Mouse (Mus musculus) forebrain, embryonic 14.5 days (tissue): ENCODE results near the gene Efemp2. TPM values are rescaled to one million over a fixed set of nuclear protein-coding genes. Genes with fewer than 3 reads are reported as not detected.

Experiments
- ATAC-seq: fragments of 200-750 bp; cut with Nextera tagmentation; 2 replicates; pipeline ENCODE4 v1.8.0; 2017; ENCODE audit warnings: mild to moderate bottlenecking, moderate library complexity
- DNase-seq: peaks from one replicate; pipeline ENCODE4 v3.0.0-alpha.2; 2015; ENCODE audit warnings: low spot score
- H3K27ac ChIP-seq: fragments of 300-500 bp; sonication (generic); 2 replicates; pipeline ENCODE4 v1.5.1; 2014; ENCODE audit warnings: low read depth, mild to moderate bottlenecking, control low read depth, low read length, moderate library complexity
- H3K27me3 ChIP-seq: fragments of 300-500 bp; sonication (generic); replicated peaks from 2 replicates; pipeline ENCODE4 v1.6.1; 2014; ENCODE audit warnings: low read length, control low read depth, mixed read lengths; ENCODE audit not compliant: control insufficient read depth, insufficient read depth
- H3K36me3 ChIP-seq: fragments of 300-500 bp; sonication (generic); 2 replicates; pipeline ENCODE4 v1.6.1; 2014; ENCODE audit warnings: low read length, control low read depth; ENCODE audit not compliant: control insufficient read depth, insufficient read depth
- H3K4me1 ChIP-seq: fragments of 300-500 bp; sonication (generic); 2 replicates; pipeline ENCODE4 v1.6.1; 2014; ENCODE audit warnings: antibody characterized with exemption, low read length, control low read depth; ENCODE audit not compliant: control insufficient read depth, insufficient read depth
- H3K4me2 ChIP-seq: fragments of 300-500 bp; sonication (generic); 2 replicates; pipeline ENCODE4 v1.6.1; 2014; ENCODE audit warnings: mild to moderate bottlenecking, control low read depth, low read length
- H3K4me3 ChIP-seq: fragments of 300-500 bp; sonication (generic); 2 replicates; pipeline ENCODE4 v1.5.1; 2014; ENCODE audit warnings: low read depth, low read length, control low read depth
- H3K9ac ChIP-seq: fragments of 300-500 bp; sonication (generic); 2 replicates; pipeline ENCODE4 v1.6.1; 2014; ENCODE audit warnings: mild to moderate bottlenecking, low read length, control low read depth, moderate library complexity
- H3K9me3 ChIP-seq: fragments of 300-500 bp; sonication (generic); replicated peaks from 2 replicates; pipeline ENCODE4 v1.6.1; 2016; ENCODE audit warnings: low read length, control low read depth, mixed read lengths; ENCODE audit not compliant: control insufficient read depth
- WGBS: fragments of 180-500 bp; shearing (Covaris S2); extraction: QIAGEN DNeasy Blood & Tissue Kit; methylation state at CpG from one replicate; pipeline ENCODE4 v1.1.7; 2014; 5-methylcytosine and 5-hydroxymethylcytosine counted together
- polyA plus RNA-seq: library from polyadenylated mRNA; unstranded; fragments of >200 nt; fragmentation: Nextera tagmentation; extraction: Ambion mirVana; gene quantifications from 2 replicates; pipeline ENCODE4 v1.2.1, GENCODE M21; 2014

Efemp2 gene
- polyA plus RNA-seq, 1 experiment from 2014 or later: 29.0 TPM

- no peak for DNase-seq
- no peak overlapping the region for H3K27ac ChIP-seq
- H3K9me3 ChIP-seq: no peaks in the 10 kb centered on the region
- ATAC-seq: no peak
- WGBS: 94% methylated on average over 19 of the region's 19 CpGs
- H3K27me3 ChIP-seq: no peaks in the 10 kb centered on the region
- H3K9ac ChIP-seq: no peak overlapping the region
- H3K4me3 ChIP-seq: no peak overlapping the region
- peaks cover 67% of the 10 kb centered on the region for H3K36me3 ChIP-seq
- H3K4me1 ChIP-seq: peaks cover 5% of the 10 kb centered on the region
- no peak overlapping the region for H3K4me2 ChIP-seq
Observed at GRCm38 (mm10) chr19:5483386-5484359, 9.9 kb downstream of the Efemp2 start.

GRCm38 (mm10) chr19:5484496-5484895 is 10.7 kb downstream of the Efemp2 start:
- Histone ChIP-seq H3K36me3 (peaks cover 64% of the 10 kb centered on the region), H3K4me1 (peaks cover 6% of the 10 kb centered on the region), H3K4me2 (no peak overlapping the region), H3K9me3 (no peaks in the 10 kb centered on the region), H3K4me3 (no peak overlapping the region), H3K9ac (no peak overlapping the region), H3K27me3 (no peaks in the 10 kb centered on the region), H3K27ac (no peak overlapping the region)
- ATAC-seq (no peak), DNase-seq (no peak)
- WGBS: 90% methylated on average over 5 of the region's 5 CpGs

- no peaks in the 10 kb centered on the region for H3K27me3 ChIP-seq
- DNase-seq: no peak
- peaks cover 6% of the 10 kb centered on the region for H3K4me1 ChIP-seq
- no peak overlapping the region for H3K27ac ChIP-seq
- peaks cover 59% of the 10 kb centered on the region for H3K36me3 ChIP-seq
- WGBS: 92% methylated on average over 8 of the region's 8 CpGs
- ATAC-seq: no peak
- no peak overlapping the region for H3K9ac ChIP-seq
- H3K4me3 ChIP-seq: no peak overlapping the region
- H3K4me2 ChIP-seq: no peak overlapping the region
- H3K9me3 ChIP-seq: no peaks in the 10 kb centered on the region
Observed at GRCm38 (mm10) chr19:5485371-5485770, 11.6 kb downstream of the Efemp2 start.

GRCm38 (mm10) chr19:5485821-5486220 is 12.1 kb downstream of the Efemp2 start:
- Histone ChIP-seq H3K9me3 (no peaks in the 10 kb centered on the region), H3K4me1 (peaks cover 6% of the 10 kb centered on the region), H3K4me2 (no peak overlapping the region), H3K9ac (no peak overlapping the region), H3K36me3 (peaks cover 56% of the 10 kb centered on the region), H3K4me3 (no peak overlapping the region), H3K27me3 (no peaks in the 10 kb centered on the region), H3K27ac (no peak overlapping the region)
- WGBS: 93% methylated on average over 7 of the region's 7 CpGs
- ATAC-seq (no peak), DNase-seq (no peak)

- no peaks in the 10 kb centered on the region for H3K27me3 ChIP-seq
- H3K4me1 ChIP-seq: peaks cover 6% of the 10 kb centered on the region
- no peak overlapping the region for H3K4me3 ChIP-seq
- no peak overlapping the region for H3K4me2 ChIP-seq
- peaks cover 52% of the 10 kb centered on the region for H3K36me3 ChIP-seq
- no peak overlapping the region for H3K27ac ChIP-seq
- WGBS: 84% methylated on average over 8 of the region's 8 CpGs
- DNase-seq (no peak), ATAC-seq (no peak)
- H3K9ac ChIP-seq: no peak overlapping the region
- no peaks in the 10 kb centered on the region for H3K9me3 ChIP-seq
Observed at GRCm38 (mm10) chr19:5486286-5486685, 12.5 kb downstream of the Efemp2 start.

GRCm38 (mm10) chr19:5486771-5487170 is 13.0 kb downstream of the Efemp2 start:
- Histone ChIP-seq H3K4me3 (no peak overlapping the region), H3K36me3 (peaks cover 47% of the 10 kb centered on the region), H3K4me1 (peaks cover 7% of the 10 kb centered on the region), H3K4me2 (no peak overlapping the region), H3K9ac (no peak overlapping the region), H3K27me3 (no peaks in the 10 kb centered on the region), H3K27ac (no peak overlapping the region), H3K9me3 (no peaks in the 10 kb centered on the region)
- WGBS: 97% methylated on average over 4 of the region's 4 CpGs
- ATAC-seq (no peak), DNase-seq (no peak)

- DNase-seq: peak; percentile 96
- peak within 1 kb of the TSS; percentile 97 for H3K27ac ChIP-seq
- peak within 1 kb of the TSS; percentile 49 for H3K4me3 ChIP-seq
- peaks cover 45% of the 10 kb centered on the region for H3K36me3 ChIP-seq
- peak; percentile 55 for ATAC-seq
- H3K27me3 ChIP-seq: no peaks in the 10 kb centered on the region
- H3K4me2 ChIP-seq: peak within 1 kb of the TSS; percentile 80
- H3K9me3 ChIP-seq: no peaks in the 10 kb centered on the region
- peak within 1 kb of the TSS; percentile 70 for H3K9ac ChIP-seq
- under 1% methylated on average over 39 of the region's 39 CpGs for WGBS
- peaks cover 14% of the 10 kb centered on the region for H3K4me1 ChIP-seq
Observed at GRCm38 (mm10) chr19:5487768-5488550, 14.2 kb downstream of the Efemp2 start, which contains the start of gene Mus81. TSS of gene Mus81 (minus strand) at chr19:5488402.

GRCm38 (mm10) chr19:5488878-5489571 is 15.3 kb downstream of the Efemp2 start:
- no peaks in the 10 kb centered on the region for H3K27me3 ChIP-seq
- H3K9me3 ChIP-seq: no peaks in the 10 kb centered on the region
- H3K36me3 ChIP-seq: peaks cover 45% of the 10 kb centered on the region
- under 1% methylated on average over 26 of the region's 26 CpGs for WGBS
- ATAC-seq (peak; percentile 75), DNase-seq (peak; percentile 97)
- H3K4me2 ChIP-seq: peak overlapping the region; percentile 80
- peaks cover 14% of the 10 kb centered on the region for H3K4me1 ChIP-seq
- H3K9ac ChIP-seq: peak overlapping the region; percentile 70
- H3K27ac ChIP-seq: peak overlapping the region; percentile 97
- peak overlapping the region; percentile 49 for H3K4me3 ChIP-seq
